Mouse (Mus musculus) midbrain, embryonic 11.5 days (tissue): ENCODE measurements around the gene Srrm1. TPM values are rescaled to one million over a fixed set of nuclear protein-coding genes. Genes with fewer than 3 reads are reported as not detected.
"Not testable (repeated sequence)": the region's sequence is repeated elsewhere in the genome, so short reads cannot be mapped to it uniquely, and the experiment has no call there.

Source experiments
- ATAC-seq: fragments of 200-750 bp; cut with Nextera tagmentation; 2 replicates; pipeline ENCODE4 v1.8.0; 2017; ENCODE audit warnings: moderate TSS enrichment, moderate library complexity; ENCODE audit not compliant: low FRiP score
- DNase-seq: peaks from one replicate; pipeline ENCODE4 v3.0.0; 2015; ENCODE audit warnings: low spot score; ENCODE audit errors: missing footprints
- H3K27ac ChIP-seq: fragments of 300-500 bp; sonication (generic); 2 replicates; pipeline ENCODE4 v1.5.1; 2014; ENCODE audit warnings: low read depth, low read length
- H3K27me3 ChIP-seq: fragments of 300-500 bp; sonication (generic); 2 replicates; pipeline ENCODE4 v1.6.1; 2014; ENCODE audit warnings: mild to moderate bottlenecking, low read length, moderate library complexity, mixed read lengths; ENCODE audit not compliant: control insufficient read depth, insufficient read depth
- H3K36me3 ChIP-seq: fragments of 300-500 bp; sonication (generic); 2 replicates; pipeline ENCODE4 v1.6.1; 2014; ENCODE audit warnings: mild to moderate bottlenecking, low read length, moderate library complexity, mixed read lengths; ENCODE audit not compliant: control insufficient read depth, insufficient read depth
- H3K4me1 ChIP-seq: fragments of 300-500 bp; sonication (generic); 2 replicates; pipeline ENCODE4 v1.6.1; 2014; ENCODE audit warnings: low read length; ENCODE audit not compliant: control insufficient read depth, insufficient read depth
- H3K4me2 ChIP-seq: fragments of 300-500 bp; sonication (generic); 2 replicates; pipeline ENCODE4 v1.6.1; 2014; ENCODE audit warnings: mild to moderate bottlenecking, moderate library complexity
- H3K4me3 ChIP-seq: fragments of 300-500 bp; sonication (generic); 2 replicates; pipeline ENCODE4 v1.5.1; 2014; ENCODE audit warnings: low read depth, low read length
- H3K9ac ChIP-seq: fragments of 300-500 bp; sonication (generic); 2 replicates; pipeline ENCODE4 v1.6.1; 2014; ENCODE audit warnings: low read length
- H3K9me3 ChIP-seq: fragments of 300-500 bp; sonication (generic); 2 replicates; pipeline ENCODE4 v1.6.1; 2016; ENCODE audit warnings: low read length; ENCODE audit not compliant: control insufficient read depth
- whole genome bisulfite sequencing: fragments of 180-500 bp; shearing (Covaris S2); extraction: QIAGEN DNeasy Blood & Tissue Kit; methylation state at CpG from one replicate; pipeline ENCODE4 v1.1.7; 2014; 5-methylcytosine and 5-hydroxymethylcytosine counted together
- polyA plus RNA-seq: library from polyadenylated mRNA; unstranded; fragments of >200 nt; fragmentation: Nextera tagmentation; extraction: Ambion mirVana; gene quantifications from 2 replicates; pipeline ENCODE4 v1.2.1, GENCODE M21; 2014

The Srrm1 gene
- polyA plus RNA-seq, 1 experiment from 2014 or later, result 225 TPM

DNA sequence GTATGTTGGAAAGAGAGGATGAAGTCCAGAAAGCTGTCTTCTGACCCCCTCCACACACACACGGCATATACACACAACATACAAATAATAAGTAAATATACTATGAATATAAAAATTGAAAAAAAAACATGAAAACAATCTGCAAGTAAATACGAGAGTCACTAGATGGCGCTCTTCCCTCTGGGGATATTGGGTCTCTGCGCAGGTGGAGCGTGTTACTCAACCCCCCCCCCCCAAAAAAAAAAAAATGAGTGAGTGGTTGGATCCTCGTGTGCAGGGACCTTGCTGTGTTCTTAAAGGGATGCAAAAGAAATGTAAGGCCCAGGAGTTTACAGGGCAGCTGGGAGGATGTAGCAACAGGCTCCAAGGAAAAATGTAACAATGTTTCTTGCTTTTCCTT is 5.6 kb upstream of the Srrm1 start:
- Histone ChIP-seq H3K36me3 (no peaks in the 10 kb centered on the region), H3K4me3 (no peak overlapping the region), H3K27me3 (no peaks in the 10 kb centered on the region), H3K9ac (no peak overlapping the region), H3K4me1 (0 out of 2 replicates have a peak, but pooled peaks cover 2% of the 10 kb centered on the region), H3K4me2 (no peak overlapping the region), H3K27ac (no peak overlapping the region), H3K9me3 (no peaks in the 10 kb centered on the region)
- no peak for ATAC-seq
- peak; percentile 89 for DNase-seq
- WGBS, result 3% methylated on average over 6 of the region's 6 CpGs

DNA sequence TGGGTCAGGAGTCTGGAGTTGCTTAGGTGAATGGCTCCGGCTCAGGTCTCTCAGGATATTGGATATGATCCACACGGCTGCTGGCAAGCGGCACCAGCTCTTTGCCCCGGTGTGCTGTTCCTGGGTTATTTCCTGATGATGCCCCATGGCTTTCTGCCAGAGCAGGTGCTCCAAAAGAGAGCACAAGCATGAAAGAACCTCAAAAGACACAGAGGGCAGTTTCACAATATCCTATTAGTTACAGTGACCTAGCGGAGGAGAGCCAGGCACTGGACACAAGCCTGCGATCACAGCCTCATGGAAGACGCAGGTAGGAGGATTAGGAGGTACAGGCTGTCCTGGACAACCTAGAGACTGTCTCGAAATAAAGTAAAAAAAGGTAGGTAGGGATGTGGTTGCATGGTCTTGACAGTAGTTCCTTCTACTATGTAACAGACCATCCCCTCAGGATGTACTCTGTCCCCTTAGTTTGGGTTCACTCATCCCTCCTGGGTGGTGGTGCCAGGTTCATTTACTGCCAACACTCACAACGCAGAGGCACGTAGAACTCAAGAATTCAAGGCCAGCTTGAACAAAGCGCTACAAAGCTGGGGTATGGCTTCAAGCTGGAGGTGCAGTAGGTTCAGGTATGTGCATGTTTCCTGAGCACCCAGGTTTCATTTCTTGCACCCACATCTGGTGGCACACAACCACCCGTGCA is 4.2 kb upstream of the Srrm1 start:
- ATAC-seq, result no peak
- 89% methylated on average over 12 of the region's 12 CpGs for WGBS

DNA sequence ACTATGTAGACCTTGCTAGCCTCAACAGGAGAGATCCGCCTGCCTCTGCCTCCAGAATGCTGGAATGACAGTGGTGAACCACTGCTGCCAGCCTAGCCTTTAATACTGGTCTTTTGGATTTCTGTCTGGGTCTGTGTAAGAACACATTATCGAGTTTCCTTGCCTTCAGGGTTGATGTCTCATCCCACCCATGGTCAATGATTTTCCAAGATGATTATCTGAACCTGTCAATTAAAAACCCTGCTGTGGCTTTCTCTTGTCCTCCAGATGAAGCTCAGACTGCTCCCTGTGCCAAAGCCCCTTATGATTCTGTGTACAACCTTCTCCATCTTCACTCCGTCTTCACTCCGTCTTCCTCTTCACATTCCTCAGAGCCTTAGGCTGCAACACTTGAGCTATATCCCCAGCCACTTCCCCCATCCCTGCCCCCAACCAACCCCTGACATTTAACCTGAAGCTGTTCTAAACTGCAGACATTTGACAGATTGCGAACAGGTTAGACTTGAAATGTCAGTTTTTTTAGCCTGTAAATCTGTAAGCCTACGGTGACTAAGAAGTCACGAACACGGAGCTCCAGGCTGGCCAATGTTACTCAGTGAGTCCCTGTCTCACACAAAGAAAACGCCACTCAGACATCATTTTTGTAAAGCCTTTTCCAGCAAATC is 2.9 kb upstream of the Srrm1 start:
- ATAC-seq (no peak), DNase-seq (no peak)
- H3K9ac ChIP-seq, result no peak overlapping the region
- H3K4me1 ChIP-seq, result peaks cover 7% of the 10 kb centered on the region; the same call in 1 of the 2 replicates
- H3K36me3 ChIP-seq, result no peaks in the 10 kb centered on the region
- H3K4me3 ChIP-seq, result no peak overlapping the region
- H3K27me3 ChIP-seq, result no peaks in the 10 kb centered on the region
- 80% methylated on average over 9 of the region's 9 CpGs for WGBS
- H3K4me2 ChIP-seq, result no peak overlapping the region
- H3K27ac ChIP-seq, result no peak overlapping the region
- no peaks in the 10 kb centered on the region for H3K9me3 ChIP-seq

More for the DNA sequence above, 4.2 kb upstream of the Srrm1 start:
- Histone ChIP-seq H3K27ac (no peak overlapping the region), H3K4me1 (0 out of 2 replicates have a peak, but pooled peaks cover 2% of the 10 kb centered on the region), H3K9ac (no peak overlapping the region), H3K27me3 (no peaks in the 10 kb centered on the region), H3K36me3 (no peaks in the 10 kb centered on the region), H3K4me3 (no peak overlapping the region), H3K9me3 (no peaks in the 10 kb centered on the region), H3K4me2 (no peak overlapping the region)
- DNase-seq, result no peak

DNA sequence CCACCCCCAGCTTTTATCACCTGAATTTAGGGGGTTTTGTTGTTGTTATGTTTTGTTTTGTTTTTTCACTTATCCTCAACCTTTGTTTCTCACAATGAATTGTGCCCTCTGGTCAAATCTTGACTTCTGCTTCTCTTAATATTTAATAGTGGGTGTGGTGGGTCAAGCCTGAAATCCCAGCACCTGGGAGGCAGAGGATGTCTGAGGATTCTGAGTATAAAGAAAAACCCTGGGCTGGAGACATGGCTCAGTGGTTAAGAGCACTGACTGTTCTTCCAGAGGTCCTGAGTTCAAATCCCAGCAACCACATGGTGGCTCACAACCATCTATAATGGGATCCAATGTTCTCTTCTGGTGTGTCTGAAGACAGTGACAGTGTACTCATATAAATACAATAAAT is 1.6 kb upstream of the Srrm1 start:
- H3K4me1 ChIP-seq, H3K4me2 ChIP-seq, H3K9ac ChIP-seq, H3K27ac ChIP-seq, H3K9me3 ChIP-seq, H3K4me3 ChIP-seq, DNase-seq, ATAC-seq, H3K36me3 ChIP-seq, H3K27me3 ChIP-seq: not testable (repeated sequence)

DNA sequence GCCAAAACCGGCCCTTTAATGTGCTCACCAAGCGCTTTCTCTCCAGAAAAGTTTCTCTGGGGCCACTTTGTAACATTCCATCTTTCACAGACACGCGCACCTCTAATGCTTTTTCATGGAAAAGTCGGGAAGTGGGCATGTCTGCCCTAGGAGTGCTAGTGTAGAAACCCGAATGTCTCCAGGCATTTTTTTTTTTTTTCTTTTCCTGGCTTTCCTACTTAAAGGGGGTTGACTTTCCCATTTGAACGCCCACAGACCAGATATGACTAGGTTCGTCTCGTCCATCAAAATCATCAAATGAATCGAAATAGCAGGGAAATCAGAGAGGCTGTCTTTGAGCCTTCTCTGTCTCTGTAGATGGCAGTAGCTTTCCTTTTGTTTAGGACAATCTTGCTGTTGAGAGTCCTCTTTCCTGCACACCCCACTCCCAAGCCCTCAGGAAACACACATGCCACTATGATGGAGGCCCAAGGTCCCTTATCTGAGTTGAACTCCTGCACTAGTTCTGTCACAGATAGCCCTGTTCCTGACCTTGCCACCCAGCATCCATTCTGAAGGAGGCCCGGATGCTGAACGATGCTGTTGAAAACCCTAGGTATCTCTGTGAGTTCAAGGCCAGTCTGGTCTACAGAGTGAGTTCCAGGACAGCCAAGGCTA is 801 bp upstream of the Srrm1 start:
- peaks cover 7% of the 10 kb centered on the region; the same call in 1 of the 2 replicates for H3K4me1 ChIP-seq
- ATAC-seq (no peak), DNase-seq (peak; percentile 91)
- H3K27me3 ChIP-seq, result no peaks in the 10 kb centered on the region
- 20% methylated on average over 12 of the region's 12 CpGs for WGBS
- H3K27ac ChIP-seq, result peak overlapping the region; percentile 95
- H3K4me2 ChIP-seq, result peak overlapping the region; percentile 52
- peak overlapping the region; percentile 99 for H3K4me3 ChIP-seq
- peaks cover 3% of the 10 kb centered on the region; the same call in 1 of the 2 replicates for H3K36me3 ChIP-seq
- peak overlapping the region; percentile 63 for H3K9ac ChIP-seq
- no peaks in the 10 kb centered on the region; the same call in 1 of the 2 replicates for H3K9me3 ChIP-seq

DNA sequence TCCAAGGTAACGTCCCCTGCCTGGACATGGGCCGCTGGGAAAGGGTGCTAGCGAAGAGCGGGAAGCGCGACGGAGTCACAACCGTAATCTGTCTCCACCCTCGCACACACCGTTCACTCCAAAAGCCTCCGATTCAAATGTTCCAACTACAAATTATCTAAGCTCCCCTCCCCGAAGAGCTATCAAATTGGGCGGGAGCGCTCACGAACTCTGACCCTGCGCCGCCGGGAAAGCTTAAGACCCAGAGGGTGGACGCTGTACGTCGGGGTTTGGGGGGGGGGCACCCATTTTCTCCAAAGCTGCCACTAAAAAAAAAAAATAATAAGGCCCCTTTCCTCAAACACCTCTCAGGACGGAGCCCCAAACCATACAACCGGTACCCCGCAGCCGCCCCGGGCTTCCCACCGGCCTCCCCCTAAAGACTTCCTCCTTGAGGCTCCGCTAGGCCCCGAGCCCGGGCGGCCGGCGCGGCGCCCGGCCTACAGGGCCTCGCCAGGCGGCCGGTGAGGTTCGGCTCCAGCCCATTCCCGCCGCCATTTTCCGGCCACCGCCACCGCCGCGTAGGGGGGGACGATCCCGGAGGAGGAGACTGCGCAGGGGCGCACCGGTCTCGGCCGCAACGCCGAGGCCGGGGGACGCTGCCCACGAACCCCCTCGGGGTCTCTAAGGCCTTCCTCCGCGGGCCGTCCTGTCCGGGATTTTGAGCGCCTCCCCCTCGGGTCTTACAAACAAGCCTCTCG is 625 bp downstream of the Srrm1 start:
- Histone ChIP-seq H3K4me2 (peak overlapping the region; percentile 63), H3K27ac (peak overlapping the region; percentile 82), H3K4me1 (peaks cover 7% of the 10 kb centered on the region; the same call in 1 of the 2 replicates), H3K4me3 (peak overlapping the region; percentile 99), H3K9ac (peak overlapping the region; percentile 99), H3K9me3 (no peaks in the 10 kb centered on the region; the same call in 1 of the 2 replicates), H3K27me3 (no peaks in the 10 kb centered on the region), H3K36me3 (peaks cover 3% of the 10 kb centered on the region; the same call in 1 of the 2 replicates)
- under 1% methylated on average over 61 of the region's 67 CpGs for WGBS
- ATAC-seq (peak; percentile 66; the same call in 1 of the 2 replicates), DNase-seq (no peak)

DNA sequence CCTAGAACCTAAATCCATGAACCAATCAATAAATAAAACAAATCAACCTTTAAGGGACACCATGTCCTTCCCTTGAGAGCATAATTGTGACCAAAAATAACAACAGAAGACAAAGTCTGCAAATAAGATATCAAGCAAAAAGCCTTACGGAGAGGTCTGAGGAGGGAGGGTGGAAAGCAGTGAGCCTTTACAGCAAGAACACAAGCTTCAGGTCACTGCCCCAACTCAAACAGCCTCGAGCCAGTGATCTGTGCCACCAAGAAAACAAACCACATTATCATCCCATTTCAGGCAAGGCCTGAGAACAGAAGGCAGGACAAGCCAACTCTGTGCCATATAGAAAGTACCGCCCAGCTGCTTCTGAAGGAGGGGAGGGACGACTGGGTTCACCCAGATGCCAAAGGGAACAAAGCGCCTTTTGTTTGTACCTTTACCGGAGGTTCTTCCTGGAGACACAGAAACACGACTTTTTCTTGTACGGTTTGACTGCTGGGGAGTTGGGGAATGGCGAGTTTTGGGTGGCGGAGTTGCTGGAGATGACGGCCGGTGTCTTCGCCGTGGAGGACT is 15.7 kb downstream of the Srrm1 start:
- Histone ChIP-seq H3K4me2 (no peak overlapping the region), H3K36me3 (peaks cover 55% of the 10 kb centered on the region), H3K27me3 (no peaks in the 10 kb centered on the region), H3K4me3 (no peak overlapping the region), H3K9ac (no peak overlapping the region), H3K9me3 (no peaks in the 10 kb centered on the region), H3K4me1 (no peaks in the 10 kb centered on the region), H3K27ac (no peak overlapping the region)
- DNase-seq (no peak), ATAC-seq (no peak)
- WGBS, result 87% methylated on average over 14 of the region's 14 CpGs

DNA sequence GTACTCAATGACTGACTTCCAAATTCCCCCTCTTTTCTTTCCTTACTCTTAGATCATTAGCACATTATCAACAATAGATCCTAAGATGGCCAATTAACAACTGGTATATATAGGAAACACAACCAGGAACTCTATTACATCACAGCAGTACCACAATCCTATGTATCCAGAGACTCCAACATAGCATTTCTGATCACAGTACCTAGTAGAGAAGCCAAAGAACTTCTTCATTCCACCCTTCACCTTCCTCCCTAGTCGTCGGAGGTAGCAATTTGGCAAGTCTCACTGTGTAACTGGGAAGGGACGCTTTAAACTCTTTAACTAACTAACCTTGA is 17.1 kb downstream of the Srrm1 start:
- WGBS, result 89% methylated on average over 3 of the region's 3 CpGs
- H3K9me3 ChIP-seq, result no peaks in the 10 kb centered on the region
- H3K27ac ChIP-seq, result no peak overlapping the region

More for the DNA sequence above, 17.1 kb downstream of the Srrm1 start:
- Histone ChIP-seq H3K9ac (no peak overlapping the region), H3K4me2 (no peak overlapping the region), H3K36me3 (peaks cover 56% of the 10 kb centered on the region), H3K4me1 (no peaks in the 10 kb centered on the region), H3K27me3 (no peaks in the 10 kb centered on the region), H3K4me3 (no peak overlapping the region)
- no peak for ATAC-seq
- DNase-seq, result no peak
